Mouse (Mus musculus) Muller cell, postnatal 12 days (primary cell): ENCODE results near the gene Grid1.

Source experiments
- DNase-seq: peaks from one replicate; pipeline ENCODE4 v3.0.0-alpha.2; 2015; ENCODE audit errors: inconsistent ontology term

Gene Grid1

GRCm38 (mm10) chr14:35113276-35113645 lies 293.4 kb downstream of the Grid1 start:
- DNase-seq, result no peak

- no peak for DNase-seq
Observed at GRCm38 (mm10) chr14:35115913-35116312, 296.0 kb downstream of the Grid1 start.

GRCm38 (mm10) chr14:35120089-35120488 lies 300.2 kb downstream of the Grid1 start:
- DNase-seq, result no peak

GRCm38 (mm10) chr14:35120905-35121304 lies 301.0 kb downstream of the Grid1 start:
- DNase-seq, result no peak

- peak; percentile 39 for DNase-seq
Observed at GRCm38 (mm10) chr14:35122111-35122510, 302.2 kb downstream of the Grid1 start.

- DNase-seq, result no peak
Observed at GRCm38 (mm10) chr14:35123260-35123875, 303.5 kb downstream of the Grid1 start.

- DNase-seq, result no peak
Observed at GRCm38 (mm10) chr14:35127616-35128015, 307.7 kb downstream of the Grid1 start.

- DNase-seq, result no peak
Observed at GRCm38 (mm10) chr14:35135056-35135455, 315.1 kb downstream of the Grid1 start.

GRCm38 (mm10) chr14:35138069-35138468 lies 318.2 kb downstream of the Grid1 start:
- DNase-seq, result no peak

- no peak for DNase-seq
Observed at GRCm38 (mm10) chr14:35139824-35140223, 319.9 kb downstream of the Grid1 start.

GRCm38 (mm10) chr14:35152450-35152849 lies 332.5 kb downstream of the Grid1 start:
- DNase-seq, result no peak

GRCm38 (mm10) chr14:35153701-35154277 lies 333.9 kb downstream of the Grid1 start:
- no peak for DNase-seq

GRCm38 (mm10) chr14:35154364-35154763 lies 334.5 kb downstream of the Grid1 start:
- no peak for DNase-seq

GRCm38 (mm10) chr14:35157069-35157655 lies 337.3 kb downstream of the Grid1 start:
- DNase-seq, result no peak

GRCm38 (mm10) chr14:35159296-35159695 lies 339.4 kb downstream of the Grid1 start:
- no peak for DNase-seq

- DNase-seq, result no peak
Observed at GRCm38 (mm10) chr14:35167451-35167850, 347.5 kb downstream of the Grid1 start.

GRCm38 (mm10) chr14:35173861-35174260 lies 354.0 kb downstream of the Grid1 start:
- DNase-seq, result no peak

- DNase-seq, result no peak
Observed at GRCm38 (mm10) chr14:35176021-35176420, 356.1 kb downstream of the Grid1 start.

GRCm38 (mm10) chr14:35179076-35179475 lies 359.2 kb downstream of the Grid1 start:
- DNase-seq, result peak; percentile 16

GRCm38 (mm10) chr14:35185399-35185798 lies 365.5 kb downstream of the Grid1 start:
- no peak for DNase-seq

GRCm38 (mm10) chr14:35192256-35192655 lies 372.3 kb downstream of the Grid1 start:
- no peak for DNase-seq

GRCm38 (mm10) chr14:35197371-35197770 lies 377.5 kb downstream of the Grid1 start:
- no peak for DNase-seq

GRCm38 (mm10) chr14:35198447-35198846 lies 378.5 kb downstream of the Grid1 start:
- DNase-seq, result no peak
